Mouse (Mus musculus) A20 (cell line): ENCODE measurements around the gene Tmem121b.

Source experiments
- DNase-seq: peaks from one replicate; pipeline ENCODE4 v3.0.0-alpha.2; 2011; ENCODE audit warnings: low read depth, low spot score

Tmem121b gene

GRCm38 (mm10) chr6:120492499-120493373, 871 bp downstream of the Tmem121b start:
- DNase-seq = no peak

GRCm38 (mm10) chr6:120491862-120492498, 1.6 kb downstream of the Tmem121b start:
- no peak for DNase-seq

- no peak for DNase-seq
Measured at GRCm38 (mm10) chr6:120491064-120491463, 2.5 kb downstream of the Tmem121b start.

- no peak for DNase-seq
Measured at GRCm38 (mm10) chr6:120489461-120489860, 4.1 kb downstream of the Tmem121b start.

GRCm38 (mm10) chr6:120488647-120489046, 5.0 kb downstream of the Tmem121b start:
- no peak for DNase-seq

- no peak for DNase-seq
Measured at GRCm38 (mm10) chr6:120486051-120486510, 7.5 kb downstream of the Tmem121b start.

GRCm38 (mm10) chr6:120485038-120485437, 8.6 kb downstream of the Tmem121b start:
- DNase-seq = no peak

GRCm38 (mm10) chr6:120483211-120483626, 10.4 kb downstream of the Tmem121b start:
- peak; percentile 69 for DNase-seq

- DNase-seq = no peak
Measured at GRCm38 (mm10) chr6:120482756-120483155, 10.9 kb downstream of the Tmem121b start.

GRCm38 (mm10) chr6:120482021-120482420, 11.6 kb downstream of the Tmem121b start:
- DNase-seq = no peak

- DNase-seq = peak; percentile 50
Measured at GRCm38 (mm10) chr6:120481538-120481937, 12.1 kb downstream of the Tmem121b start.

- DNase-seq = no peak
Measured at GRCm38 (mm10) chr6:120480361-120480760, 13.2 kb downstream of the Tmem121b start.

- DNase-seq = no peak
Measured at GRCm38 (mm10) chr6:120479302-120479701, 14.3 kb downstream of the Tmem121b start.

GRCm38 (mm10) chr6:120475288-120475687, 18.3 kb downstream of the Tmem121b start:
- no peak for DNase-seq

- peak; percentile 87 for DNase-seq
Measured at GRCm38 (mm10) chr6:120473427-120473826, 20.2 kb downstream of the Tmem121b start.

GRCm38 (mm10) chr6:120472455-120473140, 21.0 kb downstream of the Tmem121b start:
- peak; percentile 57 for DNase-seq

GRCm38 (mm10) chr6:120471991-120472441, 21.6 kb downstream of the Tmem121b start:
- DNase-seq = peak; percentile 87

GRCm38 (mm10) chr6:120470666-120471065, 22.9 kb downstream of the Tmem121b start:
- DNase-seq = peak; percentile 83

GRCm38 (mm10) chr6:120469770-120470169, 23.8 kb downstream of the Tmem121b start:
- DNase-seq = peak; percentile 93

- DNase-seq = peak; percentile 86
Measured at GRCm38 (mm10) chr6:120469268-120469667, 24.3 kb downstream of the Tmem121b start.

- peak; percentile 65 for DNase-seq
Measured at GRCm38 (mm10) chr6:120468259-120468658, 25.3 kb downstream of the Tmem121b start.
